8 mouse cellular contexts compared by ENCODE assay signal in the genomic region with DNA sequence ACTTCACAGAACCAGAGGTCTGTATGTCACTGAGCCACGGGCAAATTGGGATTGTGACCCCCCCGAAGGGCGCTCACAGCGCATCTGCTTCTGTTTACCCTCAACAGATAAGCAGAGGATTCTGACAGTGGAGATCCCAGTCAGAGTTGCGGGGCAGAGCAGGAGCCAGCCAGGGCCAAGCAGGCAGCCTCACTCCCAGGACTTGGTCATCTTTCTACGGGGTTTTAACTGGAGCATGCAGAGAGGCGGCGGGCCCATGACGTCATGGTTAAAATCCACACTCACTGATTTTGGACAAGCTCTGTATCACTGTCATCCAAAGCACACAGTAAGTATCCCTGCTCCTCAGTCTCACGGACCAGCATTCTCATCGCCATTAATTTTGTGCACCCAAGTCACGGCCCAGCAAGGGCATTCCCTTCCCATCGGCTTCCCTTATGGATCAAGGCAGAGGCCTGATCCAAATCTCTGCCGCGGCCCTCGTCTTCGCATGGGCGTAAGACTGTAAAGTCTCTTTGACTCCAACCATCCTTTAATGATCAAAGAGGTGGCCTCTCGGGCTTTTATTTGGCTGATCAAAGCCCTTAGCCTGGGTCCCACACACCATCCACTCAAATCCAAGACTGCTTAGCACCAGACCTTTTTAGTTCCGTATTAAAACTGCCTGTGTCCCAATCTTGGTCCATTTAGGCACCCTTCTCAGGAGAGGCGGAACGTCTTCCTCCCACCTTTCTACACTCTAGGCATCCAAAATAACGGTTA. TPM values are rescaled to one million over a fixed set of nuclear protein-coding genes. Genes with fewer than 3 reads are reported as not detected.
DNase-seq lines count a peak whose midpoint lies in the region; ATAC-seq and TF ChIP-seq lines count a peak whose summit lies in the region.

No protein-coding gene starts in this region.

- no peaks in the 10 kb centered on the region for H3K27me3 ChIP-seq in heart, embryonic 10.5 days (ENCODE audit: insufficient read depth, poor library complexity, severe bottlenecking)
- H3K27me3 ChIP-seq in liver, embryonic 14.5 days (ENCODE audit: control insufficient read depth, insufficient read depth, low read length), result no peaks in the 10 kb centered on the region; the same call in 1 of the 2 replicates
- no peaks in the 10 kb centered on the region for H3K27me3 ChIP-seq in stomach, postnatal 0 days (ENCODE audit: control insufficient read depth, insufficient read depth, low read length)

- H3K4me3 ChIP-seq in heart, embryonic 10.5 days, result peak overlapping the region; percentile 78
- H3K4me3 ChIP-seq in liver, embryonic 14.5 days (ENCODE audit: insufficient read depth in 1 of 2, low read depth in 2 of 2, low read length in 2 of 2), result peak overlapping the region; percentile 56 to 59
- H3K4me3 ChIP-seq in stomach, postnatal 0 days (ENCODE audit: low read depth, low read length), result peak overlapping the region; percentile 62

- peak overlapping the region; percentile 73 for H3K4me2 ChIP-seq in liver, embryonic 14.5 days (ENCODE audit: low read depth)
- peak overlapping the region; percentile 93 for H3K4me2 ChIP-seq in stomach, postnatal 0 days (replicated peaks; ENCODE audit: low read depth)

- 22% methylated on average over 23 of the region's 23 CpGs for WGBS in heart, embryonic 10.5 days
- whole genome bisulfite sequencing in liver, embryonic 14.5 days (ENCODE audit: insufficient replicate concordance), result 6% methylated on average over 23 of the region's 23 CpGs
- 41% methylated on average over 23 of the region's 23 CpGs for WGBS in stomach, postnatal 0 days

- no peaks in the 10 kb centered on the region for H3K36me3 ChIP-seq in heart, embryonic 10.5 days
- no peaks in the 10 kb centered on the region for H3K36me3 ChIP-seq in liver, embryonic 14.5 days (replicated peaks; ENCODE audit: control insufficient read depth, insufficient read depth, low read depth)
- no peaks in the 10 kb centered on the region for H3K36me3 ChIP-seq in stomach, postnatal 0 days (ENCODE audit: control insufficient read depth, insufficient read depth, low read length)

- no peak for TF ChIP-seq CTCF in liver, embryonic 14.5 days (IDR thresholded peaks at IDR 0.05; ENCODE audit: low read depth)
- no peak for TF ChIP-seq CTCF in stomach, postnatal 0 days (IDR thresholded peaks at IDR 0.05; ENCODE audit: low read depth)

- H3K9me3 ChIP-seq in heart, embryonic 10.5 days, result no peaks in the 10 kb centered on the region
- no peaks in the 10 kb centered on the region for H3K9me3 ChIP-seq in liver, embryonic 14.5 days (ENCODE audit: control insufficient read depth, low read length)
- no peaks in the 10 kb centered on the region for H3K9me3 ChIP-seq in stomach, postnatal 0 days (ENCODE audit: control insufficient read depth, low read length)

- TF ChIP-seq EP300 in liver, embryonic 14.5 days (IDR thresholded peaks at IDR 0.05; ENCODE audit: low read depth), result no peak
- TF ChIP-seq EP300 in stomach, postnatal 0 days (optimal IDR thresholded peaks at IDR 0.05), result no peak

- peak overlapping the region; percentile 15; the same call in 1 of the 2 replicates for H3K9ac ChIP-seq in liver, embryonic 14.5 days (replicated peaks)
- peak overlapping the region; percentile 83 for H3K9ac ChIP-seq in stomach, postnatal 0 days (ENCODE audit: low read length)

- DNase-seq in adrenal gland, adult 2 months, result peak; percentile 49
- DNase-seq in adrenal gland, postnatal 4 days (ENCODE audit: low spot score in 2 of 2), result no peak
- DNase-seq in MN1 (ENCODE audit: low spot score), result peak; percentile 68
- no peak for DNase-seq in heart, embryonic 10.5 days (ENCODE audit: low spot score)
- no peak for DNase-seq in liver, embryonic 14.5 days (ENCODE audit: low read depth in 3 of 3, low spot score in 3 of 3)
- no peak for DNase-seq in stomach, postnatal 0 days (ENCODE audit: low spot score)
- DNase-seq in frontal cortex, postnatal 14 days (ENCODE audit: low spot score in 2 of 2), result no peak
- no peak for DNase-seq in gastrocnemius, postnatal 10 days

- peaks cover 37% of the 10 kb centered on the region for H3K4me1 ChIP-seq in heart, embryonic 10.5 days
- H3K4me1 ChIP-seq in liver, embryonic 14.5 days (replicated peaks; ENCODE audit: control insufficient read depth in 2 of 2, insufficient read depth in 2 of 2, low read length in 1 of 2), result peaks cover 0 to 18% of the 10 kb centered on the region in 2 experiments; a peak in 3 of 4 replicates
- no peaks in the 10 kb centered on the region; the same call in 1 of the 2 replicates for H3K4me1 ChIP-seq in stomach, postnatal 0 days (replicated peaks; ENCODE audit: control insufficient read depth, insufficient read depth)

- no peak for ATAC-seq in liver, embryonic 14.5 days (ENCODE audit: insufficient read depth)
- no peak for ATAC-seq in stomach, postnatal 0 days (ENCODE audit: low FRiP score, low TSS enrichment)

- peak overlapping the region; percentile 93 for H3K27ac ChIP-seq in heart, embryonic 10.5 days
- no peak overlapping the region for H3K27ac ChIP-seq in liver, embryonic 14.5 days
- peak overlapping the region; percentile 90; the same call in 1 of the 2 replicates for H3K27ac ChIP-seq in stomach, postnatal 0 days (replicated peaks)

RNA-seq across cellular contexts. Expression of gene Cmtm7, which starts 1.5 kb away (rescaled TPM):
- 10 to 100 TPM; 27.8 to 41.3 TPM for total RNA-seq in adrenal gland, adult 2 months (2021)
- 187 and 230 TPM in 2 replicates for polyA plus RNA-seq in adrenal gland, adult 2 months (2012; rRNA removed)
- 10 to 100 TPM; 59.6 to 62.7 TPM for total RNA-seq in adrenal gland, postnatal 4 days (2021)
- polyA plus RNA-seq in heart, embryonic 10.5 days (2016; fragmentation: Nextera tagmentation; extraction: Ambion mirVana), result 143 and 145 TPM in 2 replicates
- polyA plus RNA-seq in liver, embryonic 14.5 days (2012; rRNA removed), result 36.7 and 52.9 TPM in 2 replicates
- 43.5 and 49.5 TPM in 2 replicates for polyA plus RNA-seq in liver, embryonic 14.5 days (2014; fragmentation: Nextera tagmentation; extraction: Ambion mirVana)
- polyA plus RNA-seq in stomach, postnatal 0 days (2015; fragmentation: Nextera tagmentation; extraction: Ambion mirVana), result 83.2 and 84.9 TPM in 2 replicates
- 10 to 100 TPM; 14.1 to 16.7 TPM for total RNA-seq in gastrocnemius, postnatal 10 days (2021)

RNA-seq across cellular contexts. Expression of gene Cmtm6, which starts 49.2 kb away (rescaled TPM):
- 10 to 100 TPM; 67.0 to 92.3 TPM for total RNA-seq in adrenal gland, adult 2 months (2021)
- 33.5 and 44.6 TPM in 2 replicates for polyA plus RNA-seq in adrenal gland, adult 2 months (2012; rRNA removed)
- 10 to 100 TPM; 75.0 to 75.9 TPM for total RNA-seq in adrenal gland, postnatal 4 days (2021)
- polyA plus RNA-seq in heart, embryonic 10.5 days (2016; fragmentation: Nextera tagmentation; extraction: Ambion mirVana), result 39.4 and 47.3 TPM in 2 replicates
- 8.7 and 10.8 TPM in 2 replicates for polyA plus RNA-seq in liver, embryonic 14.5 days (2012; rRNA removed)
- polyA plus RNA-seq in liver, embryonic 14.5 days (2014; fragmentation: Nextera tagmentation; extraction: Ambion mirVana), result 20.1 and 24.2 TPM in 2 replicates
- 50.9 and 53.9 TPM in 2 replicates for polyA plus RNA-seq in stomach, postnatal 0 days (2015; fragmentation: Nextera tagmentation; extraction: Ambion mirVana)
- 10 to 100 TPM; 15.9 to 18.8 TPM for total RNA-seq in gastrocnemius, postnatal 10 days (2021)

Comparison
In these comparisons a context has a peak if more than half of its experiments do, and no peak if none do; other contexts are left out.
1. DNase-seq: peak in adrenal gland, adult 2 months (single experiment) and MN1 (single experiment); none in adrenal gland, postnatal 4 days (0 of 2), heart, embryonic 10.5 days (single experiment), liver, embryonic 14.5 days (0 of 3), stomach, postnatal 0 days (single experiment), frontal cortex, postnatal 14 days (0 of 2) and gastrocnemius, postnatal 10 days (single experiment).
2. Peak in every context shown above with its lines, with median percentiles within 50 percentile points of each other: H3K4me3 ChIP-seq.